Mouse (Mus musculus) layer of hippocampus, postnatal 10 days (tissue): ENCODE results near the gene Pgs1. TPM values are rescaled to one million over a fixed set of nuclear protein-coding genes. Genes with fewer than 3 reads are reported as not detected.
A peak's percentile ranks its signal among the peaks of the same experiment; 100 is the strongest.

Experiments used
- DNase-seq, 2 experiments: peaks; one replicate each; pipeline ENCODE4 v3.0.0; 2021; ENCODE audit warnings: low spot score in 2 of 2
- total RNA-seq, 2 experiments: library from RNA; stranded (reverse); gene quantifications; 2 replicates each; pipeline ENCODE4 v1.2.3; 2021

Pgs1 gene
- total RNA-seq, 2 experiments from 2014 or later: 59.2 to 59.6 TPM

DNA sequence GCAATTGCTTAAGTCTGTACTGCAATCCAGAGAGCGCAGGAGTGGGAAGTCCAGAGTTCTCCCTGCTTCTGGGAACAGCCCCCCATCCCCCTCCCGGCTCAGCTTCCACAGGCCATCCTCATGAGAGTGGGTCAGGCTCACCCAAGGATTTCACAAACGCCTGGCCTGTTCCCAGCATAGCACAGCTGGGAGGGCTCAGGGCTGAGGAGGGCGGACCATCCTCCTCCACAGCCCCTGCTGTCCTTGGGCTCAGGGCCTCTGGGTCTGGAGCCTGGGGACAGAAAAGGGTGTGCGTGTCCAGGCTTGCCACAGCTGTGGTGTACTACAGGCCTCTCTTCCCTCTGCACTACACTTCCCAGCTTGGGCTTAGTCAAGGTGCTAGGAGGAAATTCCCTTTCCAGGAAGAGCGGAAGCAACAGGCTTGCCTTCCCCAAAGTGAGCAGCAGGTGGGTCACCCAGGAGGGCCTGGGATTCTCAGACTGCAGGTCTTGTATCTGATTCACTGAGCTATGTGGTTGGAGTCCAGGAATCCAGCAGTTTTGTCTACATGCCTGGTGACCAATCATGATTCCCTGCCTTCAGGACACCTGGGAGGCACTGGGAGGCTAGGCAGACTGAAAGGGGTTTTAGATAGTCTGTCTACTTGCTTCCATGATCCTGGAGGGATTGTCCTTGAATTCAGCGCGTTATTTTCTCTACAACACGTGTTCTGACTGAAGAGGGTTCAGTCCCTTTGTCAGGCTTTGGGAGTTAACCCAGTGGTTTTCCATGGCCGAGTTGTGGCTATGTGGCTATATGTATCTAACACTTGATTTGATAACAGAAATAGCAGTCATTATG is 23.6 kb upstream of the Pgs1 start:
- DNase-seq: no peak

- DNase-seq: peak; percentile 97
These were observed 22.9 kb upstream of the Pgs1 start for GRCm38 (mm10) chr11:117963091-117963793.

DNA sequence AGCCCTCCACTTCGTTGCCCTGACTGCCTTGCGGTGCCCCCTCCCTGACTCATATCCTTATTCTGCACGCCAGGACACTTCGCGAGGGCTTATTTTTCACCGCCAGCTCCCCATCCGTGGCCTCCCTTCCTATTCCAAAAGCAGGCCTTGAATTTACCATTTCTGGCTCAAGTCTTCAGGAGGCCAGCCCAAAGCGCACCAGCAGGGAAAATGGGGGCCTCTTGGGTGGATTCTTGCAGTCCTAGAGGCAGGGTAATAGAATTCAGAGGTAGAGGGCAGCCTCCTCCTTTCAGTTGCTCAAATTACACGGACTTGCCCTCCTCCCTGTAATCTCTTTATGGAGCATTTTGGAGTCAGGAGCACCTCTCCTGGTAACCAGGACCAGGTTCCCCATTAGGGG is 22.2 kb upstream of the Pgs1 start:
- DNase-seq: no peak

DNA sequence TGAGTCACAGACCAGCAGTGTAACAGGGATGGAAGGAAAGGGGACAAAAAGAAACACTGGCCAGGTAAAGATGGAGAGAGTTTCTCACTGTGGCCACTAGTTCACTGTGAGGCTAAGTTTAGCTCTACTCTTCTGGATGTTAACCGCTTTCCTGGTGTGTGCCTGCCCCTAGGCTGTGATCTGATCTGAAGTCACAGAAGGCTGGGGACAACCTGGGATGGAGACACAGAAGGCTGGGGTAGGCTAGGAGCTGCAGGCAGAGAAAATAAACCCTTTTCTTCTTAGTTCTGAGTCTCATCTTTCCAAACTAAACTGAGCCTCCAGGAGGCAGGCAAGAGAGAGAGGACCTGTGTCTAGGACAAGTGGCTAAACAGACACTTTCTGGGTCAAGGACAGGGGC is 21.8 kb upstream of the Pgs1 start:
- no peak for DNase-seq

GRCm38 (mm10) chr11:117965052-117965451 is 21.0 kb upstream of the Pgs1 start:
- no peak for DNase-seq

- DNase-seq: no peak
These were observed 20.5 kb upstream of the Pgs1 start for GRCm38 (mm10) chr11:117965561-117965981.

GRCm38 (mm10) chr11:117966506-117967100 is 19.5 kb upstream of the Pgs1 start:
- DNase-seq: no peak

GRCm38 (mm10) chr11:117967249-117968015 is 18.7 kb upstream of the Pgs1 start:
- peak in 1 of 2 experiments; percentile 46 for DNase-seq

GRCm38 (mm10) chr11:117968016-117968671 is 17.9 kb upstream of the Pgs1 start:
- DNase-seq: peak; percentile 43 to 60

DNA sequence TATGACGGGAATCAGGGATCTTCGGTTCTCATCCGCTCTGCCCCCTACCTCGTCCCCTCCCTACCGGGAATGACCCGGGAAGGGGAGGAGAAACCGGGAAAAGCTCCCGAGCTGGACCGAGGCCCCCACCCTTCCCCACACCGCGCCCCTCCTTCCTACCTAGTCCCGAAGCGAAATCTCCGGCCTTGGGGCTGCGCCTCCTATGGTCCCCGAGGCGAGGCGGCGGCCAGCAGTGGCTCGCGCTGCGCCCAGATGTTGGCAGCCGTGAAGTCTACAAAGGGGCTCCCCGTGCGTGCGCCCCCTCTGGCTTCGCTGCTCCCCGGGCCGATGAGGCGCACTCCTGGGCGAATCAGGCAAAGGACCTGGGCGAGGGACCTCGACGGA is 17.4 kb upstream of the Pgs1 start:
- no peak for DNase-seq

- DNase-seq: peak; percentile 83 to 91
These were observed 16.8 kb upstream of the Pgs1 start for GRCm38 (mm10) chr11:117969100-117969944.

GRCm38 (mm10) chr11:117969945-117970872 is 15.9 kb upstream of the Pgs1 start, which contains the start of gene Socs3:
TSS of gene Socs3 (minus strand) at chr11:117970047.
- DNase-seq: peak; percentile 97

GRCm38 (mm10) chr11:117971100-117971499 is 15.0 kb upstream of the Pgs1 start:
- no peak for DNase-seq

DNA sequence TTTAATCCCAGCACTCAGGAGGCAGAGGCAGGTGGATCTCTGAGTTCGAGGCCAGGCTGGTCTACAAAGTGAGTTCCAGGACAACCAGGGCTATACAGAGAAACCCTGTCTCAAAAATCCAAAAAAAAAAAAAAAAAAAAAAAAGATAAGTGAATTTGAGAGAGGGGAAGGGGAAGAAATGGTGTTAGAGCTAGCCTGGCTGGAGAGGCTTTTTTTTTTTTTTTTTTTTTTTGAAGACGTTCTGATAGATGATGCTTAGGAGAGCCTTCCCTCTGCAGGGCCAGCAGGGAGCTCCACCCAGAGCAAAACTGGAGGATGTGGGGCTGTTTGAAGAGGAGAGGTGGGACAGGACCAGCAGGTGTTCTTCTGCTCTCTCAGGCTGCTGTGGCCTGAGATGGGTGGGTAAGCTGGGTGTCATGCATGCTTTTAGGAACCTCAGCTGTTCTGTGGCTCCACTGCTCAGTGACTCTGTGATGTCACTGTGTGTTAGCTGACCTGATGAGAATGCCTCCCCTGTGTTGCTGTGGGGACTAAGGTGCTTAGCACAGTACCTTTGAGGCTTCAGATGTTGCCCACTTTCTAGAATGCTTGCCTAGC is 14.3 kb upstream of the Pgs1 start:
- DNase-seq: no peak

- no peak for DNase-seq
These were observed 13.2 kb upstream of the Pgs1 start for GRCm38 (mm10) chr11:117972656-117973558.

- DNase-seq: no peak
These were observed 12.5 kb upstream of the Pgs1 start for GRCm38 (mm10) chr11:117973569-117973968.
